Mouse (Mus musculus): ENCODE results near the gene B4galnt2.
"Not testable (repeated sequence)": the region's sequence is repeated elsewhere in the genome, so short reads cannot be mapped to it uniquely, and the experiment has no call there.

The B4galnt2 gene

GRCm38 (mm10) chr11:95896446-95897179 is 18.1 kb downstream of the B4galnt2 start:
- DNase-seq (ENCODE audit: low spot score), result no peak

- DNase-seq (ENCODE audit: low spot score), result no peak
These were observed 24.1 kb downstream of the B4galnt2 start for GRCm38 (mm10) chr11:95890462-95891051.

- DNase-seq (ENCODE audit: low spot score), result not testable (repeated sequence)
These were observed 34.8 kb downstream of the B4galnt2 start for GRCm38 (mm10) chr11:95879861-95880260.

GRCm38 (mm10) chr11:95876296-95876695 is 38.4 kb downstream of the B4galnt2 start:
- peak; percentile 52 for DNase-seq (ENCODE audit: low spot score)

GRCm38 (mm10) chr11:95875804-95876203 is 38.9 kb downstream of the B4galnt2 start:
- DNase-seq (ENCODE audit: low spot score), result no peak

- no peak for DNase-seq (ENCODE audit: low spot score)
These were observed 44.7 kb downstream of the B4galnt2 start for GRCm38 (mm10) chr11:95869918-95870470.

GRCm38 (mm10) chr11:95869442-95869841 is 45.2 kb downstream of the B4galnt2 start:
- DNase-seq (ENCODE audit: low spot score), result no peak

- no peak for DNase-seq (ENCODE audit: low spot score)
These were observed 53.3 kb downstream of the B4galnt2 start for GRCm38 (mm10) chr11:95861397-95861796.

GRCm38 (mm10) chr11:95860071-95860490 is 54.6 kb downstream of the B4galnt2 start:
- DNase-seq (ENCODE audit: low spot score), result no peak

- DNase-seq (ENCODE audit: low spot score), result peak; percentile 74
These were observed 55.2 kb downstream of the B4galnt2 start for GRCm38 (mm10) chr11:95859468-95859855.

- DNase-seq (ENCODE audit: low spot score), result peak; percentile 93
These were observed 55.9 kb downstream of the B4galnt2 start for GRCm38 (mm10) chr11:95858528-95859467.

- DNase-seq (ENCODE audit: low spot score), result no peak
These were observed 56.8 kb downstream of the B4galnt2 start for GRCm38 (mm10) chr11:95857716-95858527.

- no peak for DNase-seq (ENCODE audit: low spot score)
These were observed 57.4 kb downstream of the B4galnt2 start for GRCm38 (mm10) chr11:95857306-95857705.

- DNase-seq (ENCODE audit: low spot score), result peak; percentile 57
These were observed 61.0 kb downstream of the B4galnt2 start for GRCm38 (mm10) chr11:95853684-95854083.

- DNase-seq (ENCODE audit: low spot score), result no peak
These were observed 63.8 kb downstream of the B4galnt2 start for GRCm38 (mm10) chr11:95850898-95851297.

- no peak for DNase-seq (ENCODE audit: low spot score)
These were observed 69.8 kb downstream of the B4galnt2 start for GRCm38 (mm10) chr11:95844935-95845334.

- no peak for DNase-seq (ENCODE audit: low spot score)
These were observed 71.2 kb downstream of the B4galnt2 start for GRCm38 (mm10) chr11:95843421-95843950.

- no peak for DNase-seq (ENCODE audit: low spot score)
These were observed 71.7 kb downstream of the B4galnt2 start for GRCm38 (mm10) chr11:95842953-95843352.

GRCm38 (mm10) chr11:95842074-95842681 is 72.5 kb downstream of the B4galnt2 start, which contains the start of gene Abi3:
Gene Abi3, minus strand, starts transcription at chr11:95842476.
- no peak for DNase-seq (ENCODE audit: low spot score)

GRCm38 (mm10) chr11:95841498-95841830 is 73.2 kb downstream of the B4galnt2 start:
- no peak for DNase-seq (ENCODE audit: low spot score)
